Mouse (Mus musculus): ENCODE results near the gene Ccdc28b. TPM values are rescaled to one million over a fixed set of nuclear protein-coding genes. Genes with fewer than 3 reads are reported as not detected.

The Ccdc28b gene
- total RNA-seq, 2 experiments from 2014 or later, result 59.4 to 64.4 TPM

- peak; percentile 87 for DNase-seq
Observed at GRCm38 (mm10) chr4:129624281-129625028, 708 bp upstream of the Ccdc28b start.

GRCm38 (mm10) chr4:129622803-129623535 lies 778 bp downstream of the Ccdc28b start:
- DNase-seq, result peak; percentile 38

- DNase-seq, result no peak
Observed at GRCm38 (mm10) chr4:129622120-129622802, 1.5 kb downstream of the Ccdc28b start.

GRCm38 (mm10) chr4:129621283-129621841 lies 2.4 kb downstream of the Ccdc28b start:
- DNase-seq, result peak; percentile 49

- no peak for DNase-seq
Observed at GRCm38 (mm10) chr4:129620419-129621282, 3.1 kb downstream of the Ccdc28b start.

GRCm38 (mm10) chr4:129618786-129619691 lies 4.7 kb downstream of the Ccdc28b start, which contains the start of gene Iqcc:
Iqcc (minus strand) TSS chr4:129619099.
- DNase-seq, result peak; percentile 97

GRCm38 (mm10) chr4:129618031-129618430 lies 5.7 kb downstream of the Ccdc28b start:
- no peak for DNase-seq

- no peak for DNase-seq
Observed at GRCm38 (mm10) chr4:129617121-129617641, 6.6 kb downstream of the Ccdc28b start.

- no peak for DNase-seq
Observed at GRCm38 (mm10) chr4:129616631-129617030, 7.1 kb downstream of the Ccdc28b start.

- DNase-seq, result no peak
Observed at GRCm38 (mm10) chr4:129615801-129616290, 7.9 kb downstream of the Ccdc28b start.

GRCm38 (mm10) chr4:129614093-129614492 lies 9.7 kb downstream of the Ccdc28b start, which contains the start of gene Dcdc2b:
Dcdc2b (minus strand) TSS chr4:129614257.
- DNase-seq, result no peak

- no peak for DNase-seq
Observed at GRCm38 (mm10) chr4:129610472-129610871, 13.3 kb downstream of the Ccdc28b start.

- no peak for DNase-seq
Observed at GRCm38 (mm10) chr4:129610026-129610425, 13.7 kb downstream of the Ccdc28b start.

GRCm38 (mm10) chr4:129609139-129609631 lies 14.6 kb downstream of the Ccdc28b start:
- no peak for DNase-seq

GRCm38 (mm10) chr4:129608426-129609025 lies 15.2 kb downstream of the Ccdc28b start:
- peak; percentile 88 for DNase-seq

- DNase-seq, result peak; percentile 90
Observed at GRCm38 (mm10) chr4:129600233-129601158, 23.3 kb downstream of the Ccdc28b start, which contains the start of the genes Eif3i and Tmem234. Eif3i (minus strand) TSS chr4:129600648. Tmem234 (plus strand) TSS chr4:129600668.

- DNase-seq, result no peak
Observed at GRCm38 (mm10) chr4:129588865-129589264, 34.9 kb downstream of the Ccdc28b start.

GRCm38 (mm10) chr4:129586943-129587342 lies 36.8 kb downstream of the Ccdc28b start:
- DNase-seq, result no peak
